Mouse (Mus musculus) cerebellum, adult 9-10 months (tissue): ENCODE measurements at regions not wholly inside any gene's neighbourhood (a gene's known extent, or its start where the extent isn't known, plus 50 kb on each side); places are given as distances from the start of the nearest gene placed in this dataset.

Experiments
- DNase-seq: peaks from one replicate; pipeline ENCODE4 v3.0.0; 2022

DNA sequence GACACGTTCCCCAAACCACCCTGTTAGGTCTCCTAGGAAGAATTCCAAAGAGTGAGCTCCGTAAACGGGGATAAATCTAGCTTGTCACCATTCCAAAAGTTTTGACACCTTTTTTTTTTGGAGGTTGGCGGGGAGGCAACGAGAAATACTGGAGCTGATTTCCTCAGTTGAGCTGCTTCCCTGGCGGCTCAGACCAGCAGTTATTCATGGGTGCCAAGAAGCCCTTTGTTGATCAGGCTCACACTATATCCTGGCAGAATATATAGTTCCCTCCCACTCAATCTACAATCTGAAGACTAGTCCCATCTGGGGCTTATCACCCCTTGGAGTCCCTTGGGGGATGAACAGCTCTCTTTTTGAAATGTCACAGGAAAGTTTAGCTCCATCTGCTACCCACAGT, 77.5 kb upstream of the Tiam2 start:
- DNase-seq, result peak; percentile 24

DNA sequence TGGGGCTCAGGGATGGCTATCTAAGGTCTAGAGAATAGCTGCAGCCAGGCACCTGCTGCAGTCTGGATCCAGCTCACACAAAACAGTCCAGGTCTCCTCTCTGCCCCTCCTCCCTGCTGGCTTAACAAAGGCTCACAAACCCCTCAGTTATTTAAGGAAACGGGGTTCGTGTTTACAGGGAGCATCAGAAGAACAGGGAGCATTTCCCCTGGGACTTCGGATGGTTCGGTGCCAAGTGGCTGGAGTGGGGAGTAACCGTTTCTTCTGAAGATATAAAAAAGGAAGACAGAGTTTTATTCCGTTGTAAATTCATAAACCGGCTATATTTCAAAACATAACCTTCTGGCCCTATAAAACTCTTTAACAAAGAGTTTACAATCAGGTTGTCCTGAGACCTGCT, 77.1 kb upstream of the Tiam2 start:
- DNase-seq, result no peak

DNA sequence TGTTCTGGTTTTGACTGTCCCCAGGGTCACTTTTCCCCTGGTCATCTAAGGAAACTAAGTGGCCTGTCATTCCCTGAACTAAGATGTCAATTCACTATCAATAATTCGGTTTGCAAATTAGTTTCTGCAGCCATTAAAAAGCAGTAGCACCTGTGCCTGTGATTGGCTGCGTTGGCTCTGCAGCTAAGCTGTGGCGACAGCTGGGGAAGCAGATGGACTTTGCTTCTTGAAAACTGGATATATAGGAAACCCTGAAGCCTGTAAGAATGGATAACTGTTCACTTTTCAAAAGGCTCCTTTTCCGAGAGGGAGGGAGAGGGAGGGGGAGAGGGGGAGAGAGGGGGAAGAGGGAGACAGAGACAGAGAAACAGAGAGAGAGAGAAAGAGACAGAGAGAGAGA, 75.2 kb upstream of the Tiam2 start:
- no peak for DNase-seq

DNA sequence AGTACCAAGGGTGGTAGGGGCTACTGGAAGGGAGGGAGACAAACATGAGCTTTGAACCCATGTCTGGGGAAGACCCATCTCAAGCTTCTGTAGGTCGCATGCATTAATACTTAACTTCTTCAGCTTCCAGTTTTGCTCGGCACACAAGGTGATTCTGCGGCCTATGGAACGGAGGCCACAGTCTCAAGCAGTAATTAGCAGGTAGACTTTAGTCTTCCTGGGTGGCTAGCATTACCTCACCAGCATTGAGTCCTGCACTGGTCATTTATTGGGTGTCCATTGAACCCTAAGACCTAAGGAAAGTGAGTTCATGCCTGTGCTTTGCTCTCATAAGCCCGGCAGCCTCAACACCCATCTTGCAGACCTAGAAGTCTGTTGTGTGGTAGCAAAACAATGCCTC, 74.4 kb upstream of the Tiam2 start:
- no peak for DNase-seq

DNA sequence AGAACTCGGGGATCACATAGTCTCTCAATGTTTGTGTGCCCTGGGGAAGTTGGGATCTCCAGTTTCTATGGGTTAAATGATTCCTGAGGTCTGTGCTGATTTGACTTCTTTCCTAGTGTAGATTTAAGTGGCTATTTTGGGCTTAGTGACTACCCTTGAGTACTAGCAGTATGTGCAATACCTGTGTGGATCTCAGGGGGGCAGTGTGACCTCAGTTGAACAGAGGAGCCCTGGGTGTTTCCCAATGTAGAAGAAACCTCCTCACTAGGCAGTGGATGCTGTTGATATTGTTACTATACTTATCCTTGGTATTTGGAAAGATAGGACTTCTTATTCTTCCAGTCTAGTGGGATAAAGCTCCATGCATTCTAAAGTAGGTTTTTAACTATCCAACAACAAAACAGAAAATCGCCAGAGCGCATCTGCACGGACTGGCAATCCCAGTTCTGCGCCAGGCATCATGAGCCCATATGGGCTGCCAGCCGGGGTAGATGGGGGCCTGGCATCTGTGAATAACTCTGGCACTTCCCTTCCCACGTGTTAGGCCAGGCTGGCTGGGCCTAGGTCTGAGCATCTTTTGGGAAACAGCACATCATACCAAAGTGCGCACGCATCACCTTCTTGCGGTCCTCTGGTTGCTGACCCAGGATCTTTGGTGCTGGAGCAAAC, 72.7 kb upstream of the Tiam2 start:
- DNase-seq, result peak; percentile 33

DNA sequence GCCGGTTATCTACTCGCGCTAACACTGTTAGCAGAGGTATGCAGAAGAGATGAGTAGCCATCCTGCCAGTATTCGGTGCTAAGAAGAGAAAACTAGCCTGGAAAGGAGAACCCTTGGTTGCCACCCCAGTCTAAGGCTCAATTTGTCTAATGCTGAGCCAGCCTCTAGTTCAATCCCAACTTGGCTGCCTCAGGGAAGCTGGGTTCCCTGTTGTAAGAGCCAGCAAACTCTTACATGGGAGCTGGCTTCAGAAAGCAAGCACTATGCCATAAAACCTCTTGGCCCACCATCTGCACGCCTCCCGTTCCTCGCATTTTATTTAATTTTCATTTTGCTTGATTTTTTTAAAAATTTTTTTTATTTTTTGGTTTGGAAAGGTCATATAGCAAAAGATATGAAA, 69.6 kb upstream of the Tiam2 start:
- no peak for DNase-seq

DNA sequence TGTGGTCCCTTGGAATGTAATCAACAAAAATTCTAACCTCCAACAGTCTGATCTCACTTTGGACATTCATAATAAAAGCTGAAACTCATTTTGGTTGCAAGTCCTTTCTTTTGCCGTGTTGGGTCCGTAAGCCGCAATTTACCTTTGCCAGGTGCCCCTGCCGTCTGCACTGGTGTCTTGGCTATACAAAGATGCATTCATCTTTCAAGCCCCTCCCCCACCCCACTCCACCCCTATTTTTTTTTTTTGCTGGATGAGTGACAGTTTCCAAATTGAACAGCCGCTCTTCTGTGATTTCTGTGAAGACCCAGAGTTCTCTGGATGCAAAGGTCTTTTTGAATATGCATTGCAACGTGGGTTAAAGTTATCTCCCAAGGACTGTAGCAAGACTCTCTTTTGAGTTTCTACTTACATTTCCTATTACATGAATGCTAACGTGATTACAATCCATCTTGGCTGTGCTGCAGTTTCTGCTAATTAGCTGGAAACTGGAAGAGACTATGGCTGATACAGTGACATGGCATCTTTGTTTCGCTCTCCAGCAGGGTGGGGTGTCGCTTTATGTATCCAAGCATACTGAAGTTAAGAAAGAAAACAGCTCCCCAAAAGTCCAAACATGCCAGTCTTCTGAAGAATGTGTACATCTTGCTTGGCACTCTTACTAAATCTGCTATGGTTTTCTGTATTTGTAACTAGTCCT, 67.4 kb upstream of the Tiam2 start:
- no peak for DNase-seq

DNA sequence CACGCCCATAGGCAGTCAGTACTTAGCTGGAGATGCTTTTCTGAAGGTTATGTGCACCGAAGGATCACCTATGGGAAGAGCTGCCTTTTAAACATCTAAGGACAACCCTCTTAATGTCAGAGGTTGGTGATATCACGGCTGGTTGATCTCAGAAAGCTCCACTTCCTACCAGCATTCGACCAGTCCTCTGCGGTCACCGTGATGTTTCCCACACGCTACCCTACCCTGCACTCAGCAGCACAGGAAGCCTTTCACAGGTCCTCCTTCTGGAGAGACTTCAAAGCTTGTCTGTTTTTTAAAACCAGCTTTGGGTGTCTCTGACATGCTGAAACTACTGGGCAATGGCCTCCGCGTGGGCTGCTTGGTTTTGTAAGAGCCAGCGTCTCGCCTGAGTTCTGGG, 65.6 kb upstream of the Tiam2 start:
- DNase-seq, result no peak

DNA sequence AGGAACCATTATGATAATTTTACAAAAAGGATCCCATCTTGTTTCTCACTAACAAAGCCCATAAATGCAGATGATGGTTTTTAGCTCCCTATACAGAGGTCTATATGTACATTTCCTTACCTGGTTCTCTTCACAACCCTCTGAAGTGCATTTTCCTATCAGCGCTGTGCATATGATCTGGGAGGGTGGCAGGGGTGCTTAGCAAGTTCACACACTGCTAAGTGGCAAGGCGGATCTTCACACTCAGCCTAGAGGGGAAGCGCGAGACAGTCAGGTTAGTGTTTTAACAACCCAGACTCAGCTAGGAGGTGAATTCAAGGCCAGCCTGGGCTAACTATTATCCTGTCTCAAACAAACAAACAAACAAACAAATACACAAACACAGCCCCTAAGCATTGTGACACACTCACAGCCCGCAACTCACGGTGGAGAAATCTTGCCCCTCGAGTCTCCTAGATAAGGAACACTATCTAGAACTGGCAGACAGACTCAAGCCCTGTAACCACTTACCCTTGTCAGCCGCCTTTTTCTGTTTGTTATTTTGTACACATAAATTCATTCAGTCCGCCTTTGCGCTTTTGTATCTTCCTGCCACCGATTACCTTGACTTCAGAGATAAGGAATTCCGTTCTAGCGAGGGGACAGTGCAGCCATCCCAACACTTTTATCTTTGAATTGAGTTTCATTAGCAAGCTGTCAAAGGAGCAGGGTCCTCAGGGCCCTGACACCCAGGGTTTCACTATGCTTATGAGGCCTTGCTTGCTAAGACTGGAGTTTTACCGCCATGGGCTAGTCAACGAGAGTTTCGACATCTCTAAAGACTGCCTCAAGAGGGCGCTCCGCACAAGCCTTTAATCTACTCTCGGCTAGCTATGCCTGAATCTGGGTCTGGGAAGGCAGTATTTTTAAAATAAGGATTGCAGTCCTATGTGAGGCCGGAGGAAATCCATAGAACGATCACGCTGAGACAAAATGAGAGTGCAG, 53.0 kb upstream of the Tiam2 start:
- peak; percentile 77 for DNase-seq

DNA sequence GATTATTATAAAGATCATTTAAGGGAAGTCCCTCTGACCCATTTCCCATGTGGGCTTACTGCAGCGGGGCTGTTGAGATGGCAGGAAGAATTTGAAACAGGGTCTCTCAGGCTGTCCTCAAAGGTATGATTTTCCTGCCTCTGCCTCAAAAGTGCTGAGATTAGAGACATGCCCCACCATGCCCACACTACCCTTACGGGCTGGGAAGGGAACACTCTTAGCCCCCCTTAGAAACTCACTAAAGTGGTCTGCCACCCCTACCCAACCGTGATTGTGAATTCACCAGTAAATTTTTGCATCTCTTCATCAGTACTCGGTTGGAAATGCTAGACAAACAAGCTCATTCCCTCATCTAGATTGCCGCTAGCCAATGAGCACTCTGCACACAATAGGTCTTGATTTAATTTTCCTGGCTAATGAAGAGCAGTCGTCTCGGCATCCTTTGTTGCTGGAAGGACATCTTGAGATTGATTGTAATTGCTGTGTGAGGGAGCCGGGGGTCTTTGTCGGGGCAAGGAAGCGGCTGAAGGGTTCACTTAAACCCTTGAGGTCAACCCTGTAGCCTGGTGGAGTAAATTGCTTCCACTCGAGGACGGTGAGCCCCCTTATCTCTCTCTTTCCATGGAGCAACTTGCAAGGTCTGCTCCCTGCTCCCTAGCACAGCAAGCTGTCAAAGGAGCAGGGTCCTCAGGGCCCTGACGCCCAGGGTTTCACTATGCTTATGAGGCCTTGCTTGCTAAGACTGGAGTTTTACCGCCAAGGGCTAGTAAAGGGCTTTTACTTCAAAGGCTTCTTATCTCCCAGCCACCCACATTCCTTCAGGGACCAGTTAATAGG, 51.7 kb upstream of the Tiam2 start:
- DNase-seq, result no peak
